Mouse (Mus musculus) megakaryocyte, embryonic 14.5 days (primary cell): ENCODE data around the gene Gm7030.

Experiments used
- FLI1 ChIP-seq: IDR thresholded peaks from 2 replicates; pipeline ENCODE4 v1.6.1; 2012; ENCODE audit warnings: low read length, inconsistent platforms, mixed read lengths
- GATA1 ChIP-seq: IDR thresholded peaks from 3 replicates; pipeline ENCODE4 v1.6.1; 2012; ENCODE audit warnings: mixed read lengths, low read length, inconsistent platforms, borderline replicate concordance

DNA sequence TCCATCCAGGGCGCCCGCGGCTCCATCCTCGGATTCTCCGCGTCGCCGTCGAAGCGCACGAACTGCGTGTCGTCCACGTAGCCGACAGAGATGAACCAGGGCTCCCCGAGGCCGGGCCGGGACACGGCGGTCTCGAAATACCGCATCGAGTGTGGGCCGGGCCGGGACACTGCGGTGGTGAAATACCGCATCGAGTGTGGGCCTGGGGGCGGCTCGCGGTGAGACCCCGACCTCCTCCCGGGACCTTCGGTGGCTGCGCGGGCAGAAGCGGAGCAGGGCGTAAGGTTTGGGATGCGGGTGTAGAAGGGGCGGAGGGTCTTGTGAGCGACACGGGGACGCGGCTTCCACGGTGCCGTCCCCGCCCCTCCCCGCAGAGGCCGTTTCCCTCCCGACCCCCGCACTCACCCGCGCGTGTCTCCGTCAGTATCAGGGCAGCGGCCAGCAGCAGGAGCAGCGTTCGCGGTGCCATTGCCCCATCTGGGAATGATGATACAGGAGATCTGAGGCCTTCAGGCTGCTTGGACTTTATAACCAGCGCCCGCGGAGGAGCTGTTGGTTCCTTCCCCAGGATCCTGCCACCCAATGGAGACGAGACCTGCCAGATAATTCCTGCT lies 38.9 kb upstream of the Gm7030 start, which contains the start of gene Gm8909:
- TF ChIP-seq GATA1 = no peak
- TF ChIP-seq FLI1 = no peak
